Mouse (Mus musculus) heart, adult 9 months (tissue): ENCODE measurements at regions not wholly inside any gene's neighbourhood (a gene's known extent, or its start where the extent isn't known, plus 50 kb on each side); places are given as distances from the start of the nearest gene placed in this dataset.
A peak's percentile ranks its signal among the peaks of the same experiment; 100 is the strongest.

Experiments
- DNase-seq, 2 experiments: peaks; one replicate each; pipeline ENCODE4 v3.0.0; 2022; ENCODE audit warnings: low spot score in 2 of 2

- no peak for DNase-seq
Measured at GRCm38 (mm10) chr13:97652279-97652678, 108.2 kb downstream of the Gm10260 start.

- DNase-seq = no peak
Measured at GRCm38 (mm10) chr13:97651761-97652160, 108.7 kb downstream of the Gm10260 start.

- no peak for DNase-seq
Measured at GRCm38 (mm10) chr13:97651176-97651575, 109.3 kb downstream of the Gm10260 start.

GRCm38 (mm10) chr13:97650191-97650590, 110.2 kb downstream of the Gm10260 start:
- DNase-seq = no peak

- no peak for DNase-seq
Measured at GRCm38 (mm10) chr13:97647486-97647885, 112.9 kb downstream of the Gm10260 start.

GRCm38 (mm10) chr13:97646021-97646385, 114.4 kb downstream of the Gm10260 start:
- no peak for DNase-seq

- peak; percentile 43 to 63 for DNase-seq
Measured at GRCm38 (mm10) chr13:97645107-97646020, 115.1 kb downstream of the Gm10260 start.

- DNase-seq = no peak
Measured at GRCm38 (mm10) chr13:97640236-97640635, 120.2 kb downstream of the Gm10260 start.

GRCm38 (mm10) chr13:97639656-97640055, 120.8 kb downstream of the Gm10260 start:
- DNase-seq = no peak

- DNase-seq = no peak
Measured at GRCm38 (mm10) chr13:97638457-97639088, 121.9 kb downstream of the Gm10260 start.

- DNase-seq = no peak
Measured at GRCm38 (mm10) chr13:97637506-97637905, 122.9 kb downstream of the Gm10260 start.

- DNase-seq = no peak
Measured at GRCm38 (mm10) chr13:97634041-97634788, 126.2 kb downstream of the Gm10260 start.

GRCm38 (mm10) chr13:97633551-97633950, 126.9 kb downstream of the Gm10260 start:
- no peak for DNase-seq

GRCm38 (mm10) chr13:97631872-97632402, 128.5 kb downstream of the Gm10260 start:
- DNase-seq = no peak

- no peak for DNase-seq
Measured at GRCm38 (mm10) chr13:97630921-97631320, 129.5 kb downstream of the Gm10260 start.

- DNase-seq = no peak
Measured at GRCm38 (mm10) chr13:97628608-97629007, 131.8 kb downstream of the Gm10260 start.

- DNase-seq = no peak
Measured at GRCm38 (mm10) chr13:97627247-97627646, 133.2 kb downstream of the Gm10260 start.

GRCm38 (mm10) chr13:97626786-97627185, 133.6 kb downstream of the Gm10260 start:
- DNase-seq = no peak

GRCm38 (mm10) chr13:97626116-97626515, 134.3 kb downstream of the Gm10260 start:
- no peak for DNase-seq

- DNase-seq = no peak
Measured at GRCm38 (mm10) chr13:97625391-97625790, 135.0 kb downstream of the Gm10260 start.

- DNase-seq = peak; percentile 20 to 42
Measured at GRCm38 (mm10) chr13:97618190-97618586, 142.2 kb downstream of the Gm10260 start.
